Mouse (Mus musculus) lung, postnatal 0 days (tissue): ENCODE measurements at regions not wholly inside any gene's neighbourhood (a gene's known extent, or its start where the extent isn't known, plus 50 kb on each side); places are given as distances from the start of the nearest gene placed in this dataset.

Experiments
- ATAC-seq: fragments of 200-750 bp; cut with Nextera tagmentation; 2 replicates; pipeline ENCODE4 v1.8.0; 2017; ENCODE audit warnings: moderate library complexity
- DNase-seq: peaks from one replicate; pipeline ENCODE4 v3.0.0-alpha.2; 2016; ENCODE audit warnings: low spot score
- H3K27ac ChIP-seq: fragments of 300-500 bp; sonication (generic); 2 replicates; pipeline ENCODE4 v1.5.1; 2014; ENCODE audit warnings: antibody characterized with exemption, mild to moderate bottlenecking, low read length, mixed read lengths
- H3K27me3 ChIP-seq: fragments of 300-500 bp; sonication (generic); replicated peaks from 2 replicates; pipeline ENCODE4 v1.6.1; 2014; ENCODE audit warnings: low read length, mixed read lengths; ENCODE audit not compliant: insufficient read depth
- H3K36me3 ChIP-seq: fragments of 300-500 bp; sonication (generic); 2 replicates; pipeline ENCODE4 v1.6.1; 2014; ENCODE audit warnings: low read length, mixed read lengths; ENCODE audit not compliant: insufficient read depth
- H3K4me1 ChIP-seq: fragments of 300-500 bp; sonication (generic); 2 replicates; pipeline ENCODE4 v1.6.1; 2014; ENCODE audit warnings: antibody characterized with exemption, low read depth, low read length, mixed read lengths; ENCODE audit not compliant: insufficient read depth
- H3K4me2 ChIP-seq: fragments of 300-500 bp; sonication (generic); replicated peaks from 2 replicates; pipeline ENCODE4 v1.6.1; 2014; ENCODE audit warnings: low read depth, mild to moderate bottlenecking, low read length, moderate library complexity, mixed read lengths
- H3K4me3 ChIP-seq: fragments of 300-500 bp; sonication (generic); 2 replicates; pipeline ENCODE4 v1.5.1; 2014; ENCODE audit warnings: low read depth, low read length
- H3K9ac ChIP-seq: fragments of 300-500 bp; sonication (generic); replicated peaks from 2 replicates; pipeline ENCODE4 v1.6.1; 2014; ENCODE audit warnings: low read depth, mild to moderate bottlenecking
- H3K9me3 ChIP-seq: fragments of 300-500 bp; sonication (generic); 2 replicates; pipeline ENCODE4 v1.6.1; 2016; ENCODE audit warnings: low read length, mixed read lengths
- CTCF ChIP-seq: IDR thresholded peaks from 2 replicates; pipeline ENCODE4 v1.5.1; 2016; ENCODE audit warnings: antibody characterized with exemption, mild to moderate bottlenecking
- EP300 ChIP-seq: IDR thresholded peaks from 2 replicates; pipeline ENCODE4 v1.6.1; 2016; ENCODE audit warnings: antibody characterized with exemption, mild to moderate bottlenecking, control low read depth
- WGBS: fragments of 180-500 bp; shearing (Covaris S2); extraction: QIAGEN DNeasy Blood & Tissue Kit; methylation state at CpG from one replicate; pipeline ENCODE4 v1.1.7; 2014; 5-methylcytosine and 5-hydroxymethylcytosine counted together

GRCm38 (mm10) chr4:87593644-87594043 is 363.4 kb upstream of the Slc24a2 start:
- 0 out of 2 replicates have a peak, but pooled peaks have one; percentile 30 for ATAC-seq
- H3K4me3 ChIP-seq: no peak overlapping the region
- H3K9ac ChIP-seq: no peak overlapping the region
- no peaks in the 10 kb centered on the region for H3K36me3 ChIP-seq
- peak; percentile 52 for DNase-seq
- H3K4me1 ChIP-seq: no peaks in the 10 kb centered on the region
- H3K27ac ChIP-seq: no peak overlapping the region
- 22% methylated on average over 3 of the region's 3 CpGs for WGBS
- H3K27me3 ChIP-seq: no peaks in the 10 kb centered on the region
- no peak overlapping the region for H3K4me2 ChIP-seq
- TF ChIP-seq EP300 (no peak; the same call in 1 of the 2 replicates), CTCF (no peak)
- no peaks in the 10 kb centered on the region for H3K9me3 ChIP-seq

GRCm38 (mm10) chr4:87590797-87591196 is 360.5 kb upstream of the Slc24a2 start:
- H3K9ac ChIP-seq: no peak overlapping the region
- no peaks in the 10 kb centered on the region for H3K4me1 ChIP-seq
- ATAC-seq: no peak
- DNase-seq: no peak
- H3K4me2 ChIP-seq: no peak overlapping the region
- H3K27me3 ChIP-seq: no peaks in the 10 kb centered on the region
- 76% methylated on average over 3 of the region's 3 CpGs for WGBS
- TF ChIP-seq CTCF: no peak
- no peaks in the 10 kb centered on the region for H3K9me3 ChIP-seq
- H3K27ac ChIP-seq: no peak overlapping the region
- H3K4me3 ChIP-seq: no peak overlapping the region
- H3K36me3 ChIP-seq: no peaks in the 10 kb centered on the region

- H3K4me3 ChIP-seq: no peak overlapping the region
- no peak for TF ChIP-seq EP300
- no peaks in the 10 kb centered on the region for H3K9me3 ChIP-seq
- H3K36me3 ChIP-seq: no peaks in the 10 kb centered on the region
- no peak overlapping the region for H3K9ac ChIP-seq
- no peak for ATAC-seq
- no peak overlapping the region for H3K27ac ChIP-seq
- H3K27me3 ChIP-seq: no peaks in the 10 kb centered on the region
- WGBS: 29% methylated on average over 3 of the region's 3 CpGs
- no peaks in the 10 kb centered on the region for H3K4me1 ChIP-seq
- peak; percentile 4 for DNase-seq
- no peak overlapping the region for H3K4me2 ChIP-seq
Measured at GRCm38 (mm10) chr4:87578164-87578563, 347.9 kb upstream of the Slc24a2 start.

GRCm38 (mm10) chr4:87570950-87571349 is 340.7 kb upstream of the Slc24a2 start:
- Histone ChIP-seq H3K4me3 (no peak overlapping the region), H3K27me3 (no peaks in the 10 kb centered on the region), H3K36me3 (no peaks in the 10 kb centered on the region), H3K9ac (no peak overlapping the region), H3K27ac (no peak overlapping the region), H3K4me1 (no peaks in the 10 kb centered on the region), H3K9me3 (no peaks in the 10 kb centered on the region), H3K4me2 (no peak overlapping the region)
- no peak for TF ChIP-seq CTCF
- TF ChIP-seq EP300: no peak
- peak; percentile 1 for DNase-seq
- WGBS: 92% methylated on average over 8 of the region's 8 CpGs
- no peak for ATAC-seq

GRCm38 (mm10) chr4:87570470-87570891 is 340.2 kb upstream of the Slc24a2 start:
- no peaks in the 10 kb centered on the region for H3K9me3 ChIP-seq
- 62% methylated on average over 13 of the region's 13 CpGs for WGBS
- DNase-seq (peak; percentile 3), ATAC-seq (no peak)
- H3K27me3 ChIP-seq: no peaks in the 10 kb centered on the region
- H3K9ac ChIP-seq: no peak overlapping the region
- H3K4me2 ChIP-seq: no peak overlapping the region
- TF ChIP-seq CTCF (no peak), EP300 (no peak)
- H3K4me1 ChIP-seq: no peaks in the 10 kb centered on the region
- H3K4me3 ChIP-seq: no peak overlapping the region
- no peak overlapping the region for H3K27ac ChIP-seq
- H3K36me3 ChIP-seq: no peaks in the 10 kb centered on the region

- TF ChIP-seq EP300: no peak
- no peak for TF ChIP-seq CTCF
- no peak overlapping the region for H3K4me3 ChIP-seq
- no peaks in the 10 kb centered on the region for H3K36me3 ChIP-seq
- no peak overlapping the region for H3K27ac ChIP-seq
- H3K27me3 ChIP-seq: no peaks in the 10 kb centered on the region
- no peaks in the 10 kb centered on the region for H3K9me3 ChIP-seq
- 75% methylated on average over 2 of the region's 2 CpGs for WGBS
- DNase-seq: no peak
- no peak overlapping the region for H3K9ac ChIP-seq
- no peak overlapping the region for H3K4me2 ChIP-seq
- no peak for ATAC-seq
- no peaks in the 10 kb centered on the region for H3K4me1 ChIP-seq
Measured at GRCm38 (mm10) chr4:87566616-87567015, 336.3 kb upstream of the Slc24a2 start.

- Histone ChIP-seq H3K36me3 (no peaks in the 10 kb centered on the region), H3K4me3 (no peak overlapping the region), H3K9ac (no peak overlapping the region), H3K27ac (no peak overlapping the region), H3K27me3 (no peaks in the 10 kb centered on the region), H3K4me1 (no peaks in the 10 kb centered on the region), H3K9me3 (no peaks in the 10 kb centered on the region), H3K4me2 (no peak overlapping the region)
- ATAC-seq (peak; percentile 72), DNase-seq (peak; percentile 56)
- TF ChIP-seq EP300: no peak
- no peak for TF ChIP-seq CTCF
- 28% methylated on average over 3 of the region's 3 CpGs for WGBS
Measured at GRCm38 (mm10) chr4:87554912-87555311, 324.6 kb upstream of the Slc24a2 start.
